Mouse (Mus musculus): ENCODE measurements at regions not wholly inside any gene's neighbourhood (a gene's known extent, or its start where the extent isn't known, plus 50 kb on each side); places are given as distances from the start of the nearest gene placed in this dataset.

DNA sequence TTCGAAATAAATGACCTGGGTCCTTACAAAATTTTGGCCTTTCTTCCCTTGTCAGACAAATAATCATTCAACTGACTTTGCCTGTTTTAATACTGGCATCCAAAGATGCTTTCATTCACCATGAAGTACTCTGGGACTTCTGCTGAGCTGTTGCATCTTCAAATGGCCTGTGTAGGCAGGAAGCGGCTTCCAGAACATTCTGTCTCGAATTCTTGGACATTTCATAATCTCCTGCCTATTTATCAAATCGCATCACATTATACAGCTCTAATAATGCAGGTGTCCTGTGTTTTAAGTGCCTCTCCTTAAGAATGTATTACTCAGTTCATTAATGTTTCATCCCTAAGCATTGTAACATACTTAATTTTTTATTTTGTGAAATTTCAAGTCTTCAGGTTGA, 420.1 kb upstream of the Pmfbp1 start:
- no peak for ATAC-seq (replicated peaks; ENCODE audit: insufficient number of reproducible peaks, low FRiP score, low TSS enrichment, low read depth)

DNA sequence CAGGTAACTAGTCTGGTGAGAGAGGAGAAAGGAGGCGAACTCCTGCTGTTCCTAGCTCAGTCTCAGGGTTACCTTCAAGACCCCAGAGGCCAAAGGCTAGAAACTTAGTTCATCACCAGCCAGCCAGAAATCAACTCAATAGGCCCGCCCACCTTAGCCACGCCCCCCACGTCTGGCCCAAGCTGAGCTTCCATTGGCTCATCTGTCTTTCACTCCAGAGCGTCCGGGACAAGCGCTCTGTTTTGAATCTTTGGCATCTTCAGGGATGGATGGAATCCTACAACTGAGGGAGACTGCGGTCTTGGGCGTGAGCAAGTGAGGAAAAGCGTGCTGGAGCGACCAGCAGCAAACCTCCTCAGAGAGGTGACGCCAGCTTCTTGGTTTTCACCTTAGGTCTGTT, 418.8 kb upstream of the Pmfbp1 start:
- H3K4me3 ChIP-seq (ENCODE audit: low read depth, low read length): peak overlapping the region; percentile 36
- H3K27me3 ChIP-seq (ENCODE audit: control insufficient read depth, insufficient read depth, low read length): no peaks in the 10 kb centered on the region
- peak overlapping the region; percentile 50 for H3K4me2 ChIP-seq (ENCODE audit: low read depth, low read length)
- DNase-seq (ENCODE audit: low spot score): peak; percentile 71
- H3K9ac ChIP-seq (replicated peaks; ENCODE audit: low read length): peak overlapping the region; percentile 43
- no peaks in the 10 kb centered on the region for H3K4me1 ChIP-seq (ENCODE audit: control insufficient read depth, insufficient read depth, low read length)
- no peak for ATAC-seq (replicated peaks; ENCODE audit: insufficient number of reproducible peaks, low FRiP score, low TSS enrichment, low read depth)
- no peaks in the 10 kb centered on the region for H3K9me3 ChIP-seq (replicated peaks; ENCODE audit: control insufficient read depth, low read length)
- no peak overlapping the region for H3K27ac ChIP-seq (replicated peaks; ENCODE audit: low read depth, low read length)
- no peaks in the 10 kb centered on the region for H3K36me3 ChIP-seq (replicated peaks; ENCODE audit: control insufficient read depth, insufficient read depth, low read depth, low read length)
- 12% methylated on average over 12 of the region's 12 CpGs for WGBS

More for the DNA sequence above, 420.1 kb upstream of the Pmfbp1 start:
- Histone ChIP-seq H3K4me1 (ENCODE audit: control insufficient read depth, insufficient read depth, low read length) (no peaks in the 10 kb centered on the region), H3K4me3 (ENCODE audit: low read depth, low read length) (no peak overlapping the region), H3K9me3 (replicated peaks; ENCODE audit: control insufficient read depth, low read length) (no peaks in the 10 kb centered on the region), H3K4me2 (ENCODE audit: low read depth, low read length) (no peak overlapping the region), H3K27ac (replicated peaks; ENCODE audit: low read depth, low read length) (no peak overlapping the region), H3K27me3 (ENCODE audit: control insufficient read depth, insufficient read depth, low read length) (no peaks in the 10 kb centered on the region), H3K36me3 (replicated peaks; ENCODE audit: control insufficient read depth, insufficient read depth, low read depth, low read length) (no peaks in the 10 kb centered on the region), H3K9ac (replicated peaks; ENCODE audit: low read length) (no peak overlapping the region)
- 92% methylated on average over 4 of the region's 4 CpGs for WGBS
- DNase-seq (ENCODE audit: low spot score): no peak

DNA sequence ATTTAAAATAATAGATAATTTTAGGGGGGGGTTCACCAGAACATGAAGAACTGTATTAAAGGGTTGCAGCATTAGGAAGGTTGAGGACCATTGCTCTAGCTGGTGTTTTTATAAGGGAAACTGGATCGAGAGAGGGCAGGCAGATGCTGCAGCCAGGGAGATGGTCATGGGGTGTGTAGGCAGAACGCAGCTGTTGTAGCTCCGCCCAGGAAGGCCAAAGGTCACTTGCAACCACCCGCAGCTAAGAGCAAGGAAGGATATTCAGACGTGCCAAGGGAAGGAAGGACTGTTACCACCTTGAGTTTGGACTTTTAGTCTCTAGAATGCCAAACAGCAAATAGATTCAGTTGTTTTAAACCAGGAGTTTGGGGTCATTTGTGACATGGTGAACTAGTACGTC, 414.6 kb upstream of the Pmfbp1 start:
- no peaks in the 10 kb centered on the region for H3K27me3 ChIP-seq (ENCODE audit: control insufficient read depth, insufficient read depth, low read length)
- no peak for ATAC-seq (replicated peaks; ENCODE audit: insufficient number of reproducible peaks, low FRiP score, low TSS enrichment, low read depth)
- H3K4me1 ChIP-seq (ENCODE audit: control insufficient read depth, insufficient read depth, low read length): no peaks in the 10 kb centered on the region
- no peak overlapping the region for H3K4me3 ChIP-seq (ENCODE audit: low read depth, low read length)
- peak; percentile 4 for DNase-seq (ENCODE audit: low spot score)
- WGBS: 39% methylated on average over 6 of the region's 6 CpGs
- H3K27ac ChIP-seq (replicated peaks; ENCODE audit: low read depth, low read length): no peak overlapping the region
- H3K4me2 ChIP-seq (ENCODE audit: low read depth, low read length): no peak overlapping the region
- no peaks in the 10 kb centered on the region for H3K9me3 ChIP-seq (replicated peaks; ENCODE audit: control insufficient read depth, low read length)
- H3K9ac ChIP-seq (replicated peaks; ENCODE audit: low read length): no peak overlapping the region
- no peaks in the 10 kb centered on the region for H3K36me3 ChIP-seq (replicated peaks; ENCODE audit: control insufficient read depth, insufficient read depth, low read depth, low read length)

DNA sequence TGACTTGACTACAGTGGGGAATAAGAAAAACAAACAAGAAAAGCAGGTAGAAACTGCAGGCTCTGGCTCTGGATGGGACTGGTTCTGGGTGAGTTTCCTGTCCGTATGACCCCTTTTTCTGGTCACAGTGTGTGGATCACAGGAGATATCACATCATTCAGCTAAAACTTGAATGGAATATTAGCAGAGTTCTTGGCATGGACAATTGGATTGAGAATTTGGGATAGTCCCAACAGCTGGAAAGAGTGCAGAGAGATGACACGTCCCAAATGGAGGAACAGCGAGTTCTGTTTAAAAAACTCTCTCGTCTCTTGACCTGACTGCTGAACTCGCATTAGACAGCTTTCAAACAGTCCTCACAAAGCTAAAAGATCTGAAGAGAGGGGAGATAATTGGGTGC, 412.5 kb upstream of the Pmfbp1 start:
- H3K4me1 ChIP-seq (ENCODE audit: control insufficient read depth, insufficient read depth, low read length): no peaks in the 10 kb centered on the region
- H3K9me3 ChIP-seq (replicated peaks; ENCODE audit: control insufficient read depth, low read length): no peaks in the 10 kb centered on the region
- no peak overlapping the region for H3K27ac ChIP-seq (replicated peaks; ENCODE audit: low read depth, low read length)
- no peak overlapping the region for H3K9ac ChIP-seq (replicated peaks; ENCODE audit: low read length)
- WGBS: 69% methylated on average over 5 of the region's 5 CpGs
- no peak for ATAC-seq (replicated peaks; ENCODE audit: insufficient number of reproducible peaks, low FRiP score, low TSS enrichment, low read depth)
- no peaks in the 10 kb centered on the region for H3K27me3 ChIP-seq (ENCODE audit: control insufficient read depth, insufficient read depth, low read length)
- H3K4me2 ChIP-seq (ENCODE audit: low read depth, low read length): no peak overlapping the region
- DNase-seq (ENCODE audit: low spot score): no peak
- no peak overlapping the region for H3K4me3 ChIP-seq (ENCODE audit: low read depth, low read length)
- H3K36me3 ChIP-seq (replicated peaks; ENCODE audit: control insufficient read depth, insufficient read depth, low read depth, low read length): no peaks in the 10 kb centered on the region

DNA sequence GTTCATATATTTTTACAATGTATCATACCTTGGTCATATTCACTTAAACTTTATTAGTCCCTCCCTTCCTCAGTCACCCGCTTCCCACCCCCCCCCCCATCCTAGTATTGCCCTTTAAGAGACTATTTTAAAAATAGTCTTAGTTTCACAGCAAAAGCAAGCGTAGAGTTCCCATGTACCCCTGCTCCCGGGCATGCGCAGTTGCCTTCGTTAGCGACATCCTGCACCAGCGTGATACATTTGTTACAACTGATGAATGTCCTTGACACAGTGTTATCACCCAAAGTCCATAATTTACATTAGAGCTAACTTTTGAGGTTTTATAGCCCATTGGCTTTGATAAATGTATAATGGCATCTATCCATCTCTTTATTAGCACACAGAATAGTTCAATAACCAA, 408.7 kb upstream of the Pmfbp1 start:
- DNase-seq (ENCODE audit: low spot score) (no peak), ATAC-seq (replicated peaks; ENCODE audit: insufficient number of reproducible peaks, low FRiP score, low TSS enrichment, low read depth) (no peak)
- Histone ChIP-seq H3K4me1 (ENCODE audit: control insufficient read depth, insufficient read depth, low read length) (no peaks in the 10 kb centered on the region), H3K27ac (replicated peaks; ENCODE audit: low read depth, low read length) (no peak overlapping the region), H3K9ac (replicated peaks; ENCODE audit: low read length) (no peak overlapping the region), H3K4me2 (ENCODE audit: low read depth, low read length) (no peak overlapping the region), H3K36me3 (replicated peaks; ENCODE audit: control insufficient read depth, insufficient read depth, low read depth, low read length) (no peaks in the 10 kb centered on the region), H3K27me3 (ENCODE audit: control insufficient read depth, insufficient read depth, low read length) (no peaks in the 10 kb centered on the region), H3K4me3 (ENCODE audit: low read depth, low read length) (no peak overlapping the region), H3K9me3 (replicated peaks; ENCODE audit: control insufficient read depth, low read length) (no peaks in the 10 kb centered on the region)
- WGBS: 97% methylated on average over 7 of the region's 7 CpGs

DNA sequence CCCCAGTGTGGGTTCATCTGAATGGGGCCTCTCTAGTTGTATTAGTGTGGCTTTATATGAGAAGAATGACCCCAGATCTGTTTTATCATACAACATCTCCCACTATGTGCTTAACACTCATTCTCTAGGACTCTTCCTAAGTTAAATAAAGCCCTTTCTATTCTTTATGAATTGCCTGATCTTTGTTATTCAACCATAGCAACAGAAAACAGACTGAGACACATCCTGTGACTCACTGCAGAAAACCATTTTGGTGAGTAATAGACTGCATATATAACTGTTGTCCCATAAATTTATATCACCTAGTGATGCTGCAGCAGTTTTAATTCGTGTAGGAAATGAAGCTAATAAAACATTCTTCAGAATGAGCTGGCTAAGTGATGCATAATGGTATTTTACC, 406.0 kb upstream of the Pmfbp1 start:
- no peaks in the 10 kb centered on the region for H3K36me3 ChIP-seq (replicated peaks; ENCODE audit: control insufficient read depth, insufficient read depth, low read depth, low read length)
- H3K9me3 ChIP-seq (replicated peaks; ENCODE audit: control insufficient read depth, low read length): no peaks in the 10 kb centered on the region
- no peaks in the 10 kb centered on the region for H3K27me3 ChIP-seq (ENCODE audit: control insufficient read depth, insufficient read depth, low read length)
- H3K4me1 ChIP-seq (ENCODE audit: control insufficient read depth, insufficient read depth, low read length): no peaks in the 10 kb centered on the region
- 66% methylated on average over 1 of the region's 1 CpGs for WGBS
- H3K4me2 ChIP-seq (ENCODE audit: low read depth, low read length): no peak overlapping the region
- H3K4me3 ChIP-seq (ENCODE audit: low read depth, low read length): no peak overlapping the region
- H3K9ac ChIP-seq (replicated peaks; ENCODE audit: low read length): no peak overlapping the region
- DNase-seq (ENCODE audit: low spot score): no peak
- H3K27ac ChIP-seq (replicated peaks; ENCODE audit: low read depth, low read length): no peak overlapping the region
- ATAC-seq (replicated peaks; ENCODE audit: insufficient number of reproducible peaks, low FRiP score, low TSS enrichment, low read depth): no peak

DNA sequence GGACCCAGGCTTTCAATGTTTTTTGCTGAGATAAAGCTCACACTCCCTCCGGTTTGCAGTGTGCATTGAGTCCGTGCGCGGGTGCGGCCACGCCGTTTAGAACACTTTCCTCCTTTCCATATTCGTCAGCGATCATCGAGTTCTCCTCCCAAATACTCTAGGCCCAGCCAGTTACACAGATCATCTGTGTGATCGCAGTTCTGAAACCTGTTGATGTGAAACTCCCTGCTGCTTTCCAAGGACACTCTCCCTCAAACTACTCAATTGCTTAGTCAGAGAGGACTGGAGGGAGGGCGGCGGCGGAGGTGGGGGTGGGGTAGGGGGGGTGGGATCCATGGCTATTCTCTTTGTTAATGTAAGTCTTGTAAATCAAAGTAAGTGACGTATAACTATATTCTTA, 394.2 kb upstream of the Pmfbp1 start:
- Histone ChIP-seq H3K4me3 (ENCODE audit: low read depth, low read length) (no peak overlapping the region), H3K27ac (replicated peaks; ENCODE audit: low read depth, low read length) (no peak overlapping the region), H3K9me3 (replicated peaks; ENCODE audit: control insufficient read depth, low read length) (no peaks in the 10 kb centered on the region), H3K36me3 (replicated peaks; ENCODE audit: control insufficient read depth, insufficient read depth, low read depth, low read length) (no peaks in the 10 kb centered on the region), H3K9ac (replicated peaks; ENCODE audit: low read length) (no peak overlapping the region), H3K4me2 (ENCODE audit: low read depth, low read length) (no peak overlapping the region), H3K27me3 (ENCODE audit: control insufficient read depth, insufficient read depth, low read length) (no peaks in the 10 kb centered on the region), H3K4me1 (ENCODE audit: control insufficient read depth, insufficient read depth, low read length) (no peaks in the 10 kb centered on the region)
- DNase-seq (ENCODE audit: low spot score) (no peak), ATAC-seq (replicated peaks; ENCODE audit: insufficient number of reproducible peaks, low FRiP score, low TSS enrichment, low read depth) (no peak)
- 92% methylated on average over 15 of the region's 15 CpGs for WGBS

DNA sequence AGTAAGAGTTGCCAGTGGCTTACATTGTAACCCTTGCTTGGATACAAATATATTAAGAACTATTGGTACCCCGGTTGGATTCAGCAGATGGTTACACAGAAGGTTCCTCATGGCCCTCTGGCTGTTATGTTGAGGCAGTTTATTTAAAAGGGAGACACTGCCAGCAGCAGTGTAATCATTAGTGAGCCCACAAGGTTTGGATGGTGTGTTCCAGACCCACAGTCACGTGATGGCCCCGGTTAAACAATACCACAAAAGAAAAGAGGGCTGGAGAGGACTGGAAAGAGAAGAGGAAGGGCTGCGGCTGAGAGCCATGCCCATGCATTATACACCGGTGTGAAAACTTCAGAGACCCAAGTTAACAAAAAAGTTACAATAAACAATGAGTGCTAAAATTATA, 392.4 kb upstream of the Pmfbp1 start:
- Histone ChIP-seq H3K27ac (replicated peaks; ENCODE audit: low read depth, low read length) (no peak overlapping the region), H3K36me3 (replicated peaks; ENCODE audit: control insufficient read depth, insufficient read depth, low read depth, low read length) (no peaks in the 10 kb centered on the region), H3K4me2 (ENCODE audit: low read depth, low read length) (no peak overlapping the region), H3K9ac (replicated peaks; ENCODE audit: low read length) (no peak overlapping the region), H3K4me1 (ENCODE audit: control insufficient read depth, insufficient read depth, low read length) (no peaks in the 10 kb centered on the region), H3K9me3 (replicated peaks; ENCODE audit: control insufficient read depth, low read length) (no peaks in the 10 kb centered on the region), H3K4me3 (ENCODE audit: low read depth, low read length) (no peak overlapping the region), H3K27me3 (ENCODE audit: control insufficient read depth, insufficient read depth, low read length) (no peaks in the 10 kb centered on the region)
- DNase-seq (ENCODE audit: low spot score) (no peak), ATAC-seq (replicated peaks; ENCODE audit: insufficient number of reproducible peaks, low FRiP score, low TSS enrichment, low read depth) (no peak)
- 91% methylated on average over 5 of the region's 5 CpGs for WGBS
